Comparison of ENCODE assay signal across 21 mouse cellular contexts in genomic region chr6:120240461-120240860, GRCm38 (mm10). TPM values are rescaled to one million over a fixed set of nuclear protein-coding genes. Genes with fewer than 3 reads are reported as not detected.
A peak's percentile ranks its signal among the peaks of the same experiment; 100 is the strongest.
DNase-seq lines count a peak whose midpoint lies in the region; ATAC-seq lines count a peak whose summit lies in the region.
"Had no signal": no experiment of that assay in that cellular context is flagged by ENCODE, and none has a peak within 500 bp of the region (broad histone marks: within the 10 kb centered on the region; RNA-seq: fewer than 3 reads in every experiment).

No protein-coding gene starts in this region.

- no peak for ATAC-seq in cerebellum, adult (ENCODE audit: insufficient number of reproducible peaks, low FRiP score, low TSS enrichment)
- no peak for ATAC-seq in granulocyte monocyte progenitor cell, adult 5-6 weeks (replicated peaks; ENCODE audit: poor library complexity, severe bottlenecking)
- ATAC-seq: forebrain, embryonic 15.5 days; lung, postnatal 0 days had no signal

- DNase-seq in cerebellum, adult 11 months: peak; percentile 8
- peak; percentile 28 for DNase-seq in urinary bladder, adult 2 months (ENCODE audit: low spot score)
- DNase-seq in urinary bladder, postnatal 10 days (ENCODE audit: low spot score): no peak
- peak; percentile 29 to 61 for DNase-seq in kidney, postnatal 36 days
- no peak for DNase-seq in layer of hippocampus, postnatal 36 days
- no peak for DNase-seq in layer of hippocampus, adult 18-20 months (ENCODE audit: low spot score in 2 of 2)
- DNase-seq: adrenal gland, postnatal 25 days; heart, adult 18-20 months; liver, embryonic 13.5 days had no signal

RNA-seq across cellular contexts. Expression of gene D330020A13Rik, which starts 53.7 kb away (rescaled TPM):
- not detected in 2 replicates for polyA plus RNA-seq in urinary bladder, adult 2 months (2012; rRNA removed)
- not detected for total RNA-seq in layer of hippocampus, postnatal 36 days (2021)
- not detected in 2 replicates for total RNA-seq in granulocyte monocyte progenitor cell, adult 5-6 weeks (2014; fragmentation: Nextera tagmentation)
- not detected in 2 replicates for total RNA-seq in granulocyte monocyte progenitor cell, adult 5-6 weeks (2017)
- total RNA-seq in layer of hippocampus, adult 18-20 months (2021): not detected
- total RNA-seq: CH12.LX; gastrocnemius, adult 18-20 months; heart, adult 18-20 months; layer of hippocampus, postnatal 14 days; left cerebral cortex, postnatal 36 days; megakaryocyte-erythroid progenitor cell, adult 5-6 weeks; monocyte, adult 5-6 weeks had no signal
- polyA plus RNA-seq: erythroblast, embryonic 14.5 days; forebrain, embryonic 15.5 days; hindbrain, embryonic 10.5 days; liver, embryonic 13.5 days; lung, postnatal 0 days had no signal

RNA-seq across cellular contexts. Expression of gene B4galnt3, which starts 53.9 kb away (rescaled TPM):
- polyA plus RNA-seq in urinary bladder, adult 2 months (2012; rRNA removed): 0.40 and 0.45 TPM in 2 replicates
- total RNA-seq in layer of hippocampus, postnatal 36 days (2021): under 1 TPM; 0.40 to 0.51 TPM
- total RNA-seq in granulocyte monocyte progenitor cell, adult 5-6 weeks (2014; fragmentation: Nextera tagmentation): not detected in 2 replicates
- total RNA-seq in granulocyte monocyte progenitor cell, adult 5-6 weeks (2017): not detected in 2 replicates
- under 1 TPM; 0.51 to 0.62 TPM for total RNA-seq in layer of hippocampus, adult 18-20 months (2021)
- total RNA-seq: megakaryocyte-erythroid progenitor cell, adult 5-6 weeks; monocyte, adult 5-6 weeks had no signal
- polyA plus RNA-seq: lung, postnatal 0 days had no signal

Comparison
In these comparisons a context has a peak if more than half of its experiments do, and no peak if none do; other contexts are left out.
1. DNase-seq: peak in cerebellum, adult 11 months (single experiment), urinary bladder, adult 2 months (single experiment) and kidney, postnatal 36 days (2 of 2); none in urinary bladder, postnatal 10 days (single experiment), layer of hippocampus, postnatal 36 days (0 of 2) and layer of hippocampus, adult 18-20 months (0 of 2).